Mouse (Mus musculus) heart, adult 2 months (tissue): ENCODE results near the gene 5730455P16Rik.

Experiments
- CTCF ChIP-seq: fragments of 200-600 bp; IDR thresholded peaks from 2 replicates; pipeline ENCODE4 v1.8.1; 2022; ENCODE audit warnings: antibody characterized with exemption, mild to moderate bottlenecking, moderate library complexity
- POLR2A ChIP-seq: fragments of 200-500 bp; IDR thresholded peaks from 2 replicates; pipeline ENCODE4 v1.6.1; 2011; ENCODE audit warnings: mild to moderate bottlenecking, low read depth, low read length, control low read depth; ENCODE audit not compliant: insufficient read depth

DNA sequence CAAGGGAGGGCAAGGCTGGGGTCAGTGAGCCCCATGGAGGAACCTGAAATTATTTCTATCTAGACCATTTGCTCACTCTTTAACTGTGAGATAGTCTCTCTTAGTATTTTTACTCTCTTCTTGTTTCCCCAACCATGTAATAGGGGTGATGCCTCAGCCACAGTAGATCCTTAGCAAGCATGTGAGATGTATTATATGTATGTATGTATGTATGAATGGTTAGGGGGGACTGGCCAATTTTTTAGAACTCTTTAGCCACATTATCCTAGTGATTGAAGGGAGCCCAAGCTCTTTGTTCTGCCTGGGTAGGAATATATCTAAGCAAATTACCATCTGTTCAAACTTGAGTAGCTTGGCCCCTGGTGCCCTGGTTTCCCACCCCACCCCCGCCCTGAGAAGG is 64.4 kb downstream of the 5730455P16Rik start:
- no peak for TF ChIP-seq CTCF
- TF ChIP-seq POLR2A: no peak
